In the genomic region with DNA sequence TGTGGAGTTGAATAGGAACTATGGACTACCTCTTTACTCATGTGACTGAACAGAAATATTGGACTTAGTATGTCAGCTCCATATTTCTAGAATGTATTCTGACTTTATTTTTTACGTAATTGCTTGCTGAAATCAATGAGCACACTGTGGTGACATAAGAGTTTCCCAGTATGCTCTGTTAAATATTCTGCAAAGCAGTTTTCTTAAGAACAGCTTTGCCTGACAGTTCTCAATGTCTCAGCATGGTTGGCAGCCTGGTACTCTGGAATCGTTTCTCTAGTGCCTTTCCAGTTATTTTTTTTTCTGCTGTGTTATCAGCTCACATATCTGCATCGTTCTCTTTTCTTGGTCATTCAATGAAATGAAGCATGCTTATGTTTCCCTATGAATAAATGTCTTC, we compare ENCODE assay signal across 17 mouse cellular contexts.
"Had no signal": no experiment of that assay in that cellular context is flagged by ENCODE, and none has a peak within 500 bp of the region (broad histone marks: within the 10 kb centered on the region; RNA-seq: fewer than 3 reads in every experiment).

No protein-coding gene starts in this region.

- H3K27ac ChIP-seq: lung, embryonic 15.5 days; macrophage; midbrain, embryonic 13.5 days; midbrain, embryonic 15.5 days; neural tube, embryonic 12.5 days; stomach, embryonic 15.5 days; stomach, postnatal 0 days had no signal

- H3K9ac ChIP-seq: lung, embryonic 15.5 days; midbrain, embryonic 13.5 days; midbrain, embryonic 15.5 days; neural tube, embryonic 12.5 days; stomach, embryonic 15.5 days had no signal

- DNase-seq: lung, adult 2 months; lung, postnatal 14 days; lung, postnatal 36 days; right cerebral cortex, postnatal 14 days; thymus, adult 2 months; thymus, postnatal 25 days; thymus, postnatal 4 days had no signal

- H3K9me3 ChIP-seq: lung, embryonic 15.5 days; megakaryocyte, embryonic 14.5 days; midbrain, embryonic 13.5 days; midbrain, embryonic 15.5 days; neural tube, embryonic 12.5 days; stomach, embryonic 15.5 days had no signal

- H3K4me3 ChIP-seq: lung, embryonic 15.5 days; megakaryocyte, embryonic 14.5 days; midbrain, embryonic 13.5 days; midbrain, embryonic 15.5 days; neural tube, embryonic 12.5 days; stomach, embryonic 15.5 days had no signal

- H3K36me3 ChIP-seq: lung, embryonic 15.5 days; midbrain, embryonic 13.5 days; midbrain, embryonic 15.5 days; neural tube, embryonic 12.5 days; stomach, embryonic 15.5 days had no signal

- H3K4me2 ChIP-seq: lung, embryonic 15.5 days; midbrain, embryonic 11.5 days; midbrain, embryonic 13.5 days; midbrain, embryonic 15.5 days; neural tube, embryonic 12.5 days; stomach, embryonic 15.5 days had no signal

- H3K27me3 ChIP-seq: lung, embryonic 15.5 days; megakaryocyte, embryonic 14.5 days; midbrain, embryonic 13.5 days; midbrain, embryonic 15.5 days; neural tube, embryonic 12.5 days; stomach, embryonic 15.5 days had no signal

- ATAC-seq: lung, postnatal 0 days; midbrain, embryonic 13.5 days; midbrain, embryonic 15.5 days had no signal

- H3K4me1 ChIP-seq: lung, embryonic 15.5 days; megakaryocyte, embryonic 14.5 days; midbrain, embryonic 13.5 days; midbrain, embryonic 15.5 days; neural tube, embryonic 12.5 days; stomach, embryonic 15.5 days had no signal
